Mouse (Mus musculus) embryonic facial prominence, embryonic 11.5 days (tissue): ENCODE measurements around the gene Tbc1d8. TPM values are rescaled to one million over a fixed set of nuclear protein-coding genes. Genes with fewer than 3 reads are reported as not detected.
A peak's percentile ranks its signal among the peaks of the same experiment; 100 is the strongest.

Experiments used
- ATAC-seq: fragments of 200-750 bp; cut with Nextera tagmentation; replicated peaks from 2 replicates; pipeline ENCODE4 v1.8.0; 2017; ENCODE audit warnings: low read depth; ENCODE audit not compliant: insufficient number of reproducible peaks, low FRiP score, low TSS enrichment
- DNase-seq: peaks from one replicate; pipeline ENCODE4 v3.0.0-alpha.2; 2015; ENCODE audit warnings: low spot score
- H3K27ac ChIP-seq: fragments of 300-500 bp; sonication (generic); replicated peaks from 2 replicates; pipeline ENCODE4 v1.5.1; 2014; ENCODE audit warnings: mild to moderate bottlenecking, low read depth, low read length, control low read depth
- H3K27me3 ChIP-seq: fragments of 300-500 bp; sonication (generic); 2 replicates; pipeline ENCODE4 v1.6.1; 2014; ENCODE audit warnings: mild to moderate bottlenecking, low read length, moderate library complexity, mixed read lengths; ENCODE audit not compliant: control insufficient read depth, insufficient read depth
- H3K36me3 ChIP-seq: fragments of 300-500 bp; sonication (generic); replicated peaks from 2 replicates; pipeline ENCODE4 v1.6.1; 2014; ENCODE audit warnings: low read depth, mild to moderate bottlenecking, low read length, moderate library complexity, mixed read lengths; ENCODE audit not compliant: control insufficient read depth, insufficient read depth
- H3K4me1 ChIP-seq: fragments of 300-500 bp; sonication (generic); 2 replicates; pipeline ENCODE4 v1.6.1; 2014; ENCODE audit warnings: low read length, mixed read lengths; ENCODE audit not compliant: control insufficient read depth, insufficient read depth
- H3K4me2 ChIP-seq: fragments of 300-500 bp; sonication (generic); 2 replicates; pipeline ENCODE4 v1.6.1; 2014; ENCODE audit warnings: low read depth, mild to moderate bottlenecking, control low read depth, low read length, moderate library complexity
- H3K4me3 ChIP-seq: fragments of 300-500 bp; sonication (generic); 2 replicates; pipeline ENCODE4 v1.5.1; 2014; ENCODE audit warnings: low read depth, low read length, control low read depth
- H3K9ac ChIP-seq: fragments of 300-500 bp; sonication (generic); replicated peaks from 2 replicates; pipeline ENCODE4 v1.6.1; 2014; ENCODE audit warnings: mild to moderate bottlenecking, control low read depth, low read length
- H3K9me3 ChIP-seq: fragments of 300-500 bp; sonication (generic); replicated peaks from 2 replicates; pipeline ENCODE4 v1.6.1; 2016; ENCODE audit warnings: mild to moderate bottlenecking, low read length, inconsistent platforms, mixed read lengths; ENCODE audit not compliant: control insufficient read depth
- WGBS: fragments of 180-500 bp; shearing (Covaris S2); extraction: QIAGEN DNeasy Blood & Tissue Kit; methylation state at CpG from one replicate; pipeline ENCODE4 v1.1.7; 2014; 5-methylcytosine and 5-hydroxymethylcytosine counted together
- polyA plus RNA-seq: library from polyadenylated mRNA; unstranded; fragments of >200 nt; fragmentation: Nextera tagmentation; extraction: Ambion mirVana; gene quantifications from 2 replicates; pipeline ENCODE4 v1.2.1, GENCODE M21; 2014

The Tbc1d8 gene
- polyA plus RNA-seq, 1 experiment from 2014 or later: 4.6 TPM

DNA sequence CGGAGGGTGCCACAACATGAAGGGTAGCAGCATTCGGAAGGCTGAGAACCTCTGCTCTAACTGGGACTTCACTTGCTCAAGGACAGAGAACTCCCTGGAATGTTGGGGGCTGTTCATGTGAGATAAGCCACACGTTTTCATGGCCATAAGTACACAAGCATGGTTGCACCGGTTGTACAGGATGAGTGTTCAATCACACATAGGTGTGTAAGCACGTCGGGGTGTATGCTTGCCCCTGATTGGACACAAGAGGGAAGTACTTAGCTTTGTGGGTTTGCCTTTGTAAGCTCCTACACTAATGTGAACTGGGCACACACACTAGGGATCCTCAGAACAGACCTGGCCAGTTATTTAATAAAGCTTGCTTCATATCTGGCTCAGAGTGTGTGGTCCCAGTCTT is 80.3 kb downstream of the Tbc1d8 start:
- WGBS: 93% methylated on average over 6 of the region's 6 CpGs

DNA sequence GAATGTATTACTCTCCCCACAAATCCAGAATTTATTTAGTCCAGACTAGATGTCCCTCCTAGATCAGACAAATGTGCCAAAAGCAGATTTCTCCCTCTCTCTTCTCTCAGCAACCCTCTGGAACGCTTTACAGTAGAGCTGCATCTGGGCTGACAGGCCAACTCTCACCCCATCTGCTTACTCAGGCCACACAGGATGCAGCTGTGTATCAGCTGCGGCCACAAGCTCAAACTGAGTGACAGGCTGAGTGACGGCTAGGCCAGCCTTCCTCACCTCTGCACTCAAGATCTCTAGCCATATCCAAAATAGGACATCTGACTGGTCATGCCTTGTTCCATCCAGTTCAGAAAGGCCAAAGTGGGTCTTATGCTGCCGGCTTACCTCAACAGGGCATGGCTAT is 82.2 kb downstream of the Tbc1d8 start:
- 63% methylated on average over 4 of the region's 4 CpGs for WGBS
- Histone ChIP-seq H3K4me3 (no peak overlapping the region), H3K36me3 (no peaks in the 10 kb centered on the region), H3K4me2 (no peak overlapping the region), H3K9ac (no peak overlapping the region), H3K4me1 (no peaks in the 10 kb centered on the region), H3K27me3 (no peaks in the 10 kb centered on the region), H3K27ac (no peak overlapping the region), H3K9me3 (no peaks in the 10 kb centered on the region)
- DNase-seq (no peak), ATAC-seq (no peak)

More for the DNA sequence above, 80.3 kb downstream of the Tbc1d8 start:
- H3K9ac ChIP-seq: no peak overlapping the region
- no peak overlapping the region for H3K27ac ChIP-seq
- ATAC-seq (no peak), DNase-seq (no peak)
- H3K4me2 ChIP-seq: no peak overlapping the region
- H3K27me3 ChIP-seq: no peaks in the 10 kb centered on the region
- H3K36me3 ChIP-seq: no peaks in the 10 kb centered on the region; the same call in 1 of the 2 replicates
- no peaks in the 10 kb centered on the region for H3K9me3 ChIP-seq
- no peak overlapping the region for H3K4me3 ChIP-seq
- no peaks in the 10 kb centered on the region for H3K4me1 ChIP-seq

DNA sequence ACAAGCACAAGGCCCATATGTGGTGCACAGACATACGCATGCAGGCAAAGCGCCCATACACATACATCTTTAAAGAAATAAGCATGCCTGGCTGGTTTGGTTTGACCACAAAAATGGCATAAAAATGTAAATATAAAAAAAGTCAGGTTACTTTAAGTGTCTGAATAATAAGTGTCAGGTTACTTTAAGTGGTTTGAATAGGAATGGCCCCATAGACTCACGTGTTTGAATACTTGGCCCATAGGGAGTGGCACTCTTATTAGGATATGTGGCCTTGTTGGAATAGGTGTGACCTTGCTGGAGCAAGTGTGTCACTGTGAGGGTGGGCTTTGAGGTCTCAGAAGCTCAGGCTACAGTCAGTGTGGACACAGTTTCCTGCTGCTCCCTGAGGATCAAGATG is 83.9 kb downstream of the Tbc1d8 start:
- Histone ChIP-seq H3K9me3 (no peaks in the 10 kb centered on the region), H3K36me3 (no peaks in the 10 kb centered on the region), H3K27ac (no peak overlapping the region), H3K4me3 (no peak overlapping the region), H3K4me1 (no peaks in the 10 kb centered on the region), H3K4me2 (no peak overlapping the region), H3K9ac (no peak overlapping the region), H3K27me3 (no peaks in the 10 kb centered on the region)
- ATAC-seq (no peak), DNase-seq (no peak)
- WGBS: 85% methylated on average over 3 of the region's 3 CpGs

DNA sequence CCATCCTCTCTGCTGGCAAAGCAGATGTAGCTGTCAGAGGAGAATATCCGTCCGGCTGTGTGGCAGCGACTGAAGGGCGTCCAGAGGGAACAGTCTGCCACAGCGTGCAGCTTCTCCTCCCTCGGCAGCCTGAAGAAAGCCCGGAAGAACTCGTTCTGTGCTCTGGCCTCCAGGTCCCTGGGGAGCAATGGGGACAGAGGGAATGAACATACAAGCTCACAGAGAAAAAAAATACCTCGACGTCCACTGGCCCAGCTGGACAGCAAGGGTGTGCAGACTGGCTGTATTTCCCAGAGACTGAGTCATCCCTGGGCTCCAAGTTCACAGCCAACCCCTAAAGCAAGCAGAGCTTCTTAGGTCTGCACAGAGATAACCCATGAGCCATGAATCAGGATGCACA is 84.5 kb downstream of the Tbc1d8 start:
- DNase-seq (no peak), ATAC-seq (no peak)

DNA sequence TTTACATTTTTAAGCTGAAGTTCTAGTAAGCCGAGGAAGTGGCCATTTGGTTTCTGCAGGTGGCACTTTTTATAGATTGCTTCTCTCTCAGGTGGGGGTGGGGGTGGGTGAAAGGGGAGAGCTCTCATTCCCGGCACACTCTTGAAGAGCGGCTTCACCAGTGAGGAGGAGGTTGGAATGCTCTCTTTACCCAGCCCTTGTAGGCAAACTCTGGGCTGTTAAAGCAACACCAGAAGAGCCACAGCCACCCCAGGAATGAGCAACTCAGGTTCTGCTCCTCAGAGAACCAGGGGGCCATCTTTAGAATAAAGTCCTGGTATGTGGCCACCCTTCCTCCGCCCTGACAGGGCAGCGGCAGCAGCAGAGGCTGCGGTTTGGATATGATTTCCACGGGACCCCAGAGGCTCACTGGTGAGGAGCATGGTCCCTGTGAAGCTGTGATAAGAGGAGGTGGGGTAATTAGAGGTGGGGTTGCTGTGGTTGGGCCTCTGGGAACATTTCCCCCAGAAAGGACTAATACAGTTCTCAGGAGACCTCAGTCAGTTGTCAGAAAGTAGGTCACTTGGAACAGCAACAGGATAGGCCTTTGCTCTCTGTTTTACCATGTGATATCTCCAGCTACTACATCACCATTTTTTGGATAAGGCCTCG is 85.2 kb downstream of the Tbc1d8 start:
- Histone ChIP-seq H3K4me1 (no peaks in the 10 kb centered on the region), H3K9me3 (no peaks in the 10 kb centered on the region), H3K27me3 (no peaks in the 10 kb centered on the region), H3K36me3 (no peaks in the 10 kb centered on the region), H3K9ac (no peak overlapping the region), H3K27ac (no peak overlapping the region), H3K4me2 (no peak overlapping the region), H3K4me3 (no peak overlapping the region)
- 84% methylated on average over 8 of the region's 8 CpGs for WGBS
- ATAC-seq (no peak), DNase-seq (no peak)

More for the DNA sequence above, 84.5 kb downstream of the Tbc1d8 start:
- Histone ChIP-seq H3K27ac (no peak overlapping the region), H3K4me2 (no peak overlapping the region), H3K9ac (no peak overlapping the region), H3K27me3 (no peaks in the 10 kb centered on the region), H3K9me3 (no peaks in the 10 kb centered on the region), H3K4me1 (no peaks in the 10 kb centered on the region), H3K4me3 (no peak overlapping the region), H3K36me3 (no peaks in the 10 kb centered on the region)
- 53% methylated on average over 10 of the region's 10 CpGs for WGBS

DNA sequence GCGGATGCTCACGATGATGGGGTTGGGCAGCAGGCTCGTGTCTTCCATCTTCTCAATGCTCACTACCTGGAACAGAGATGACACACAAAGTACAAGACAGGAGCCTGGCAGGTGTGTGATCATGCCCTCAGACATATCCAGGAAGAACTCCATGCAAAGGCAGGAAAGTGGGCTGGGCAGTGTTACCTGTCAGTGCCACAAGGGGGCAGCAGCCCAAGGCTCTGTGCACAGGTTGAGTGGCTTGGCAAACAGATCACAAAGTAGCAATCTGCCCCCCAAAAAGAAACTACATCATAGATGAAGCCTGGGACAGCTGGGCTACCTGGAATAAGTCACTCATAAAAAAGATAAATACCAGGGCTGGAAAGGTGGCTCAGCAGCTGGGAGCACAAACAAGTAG is 86.4 kb downstream of the Tbc1d8 start:
- no peak overlapping the region for H3K4me3 ChIP-seq
- ATAC-seq (no peak), DNase-seq (peak; percentile 82)
- no peaks in the 10 kb centered on the region for H3K27me3 ChIP-seq
- no peak overlapping the region for H3K9ac ChIP-seq
- H3K36me3 ChIP-seq: no peaks in the 10 kb centered on the region
- no peaks in the 10 kb centered on the region for H3K4me1 ChIP-seq
- no peak overlapping the region for H3K4me2 ChIP-seq
- H3K27ac ChIP-seq: no peak overlapping the region
- no peaks in the 10 kb centered on the region for H3K9me3 ChIP-seq
- 55% methylated on average over 3 of the region's 3 CpGs for WGBS

DNA sequence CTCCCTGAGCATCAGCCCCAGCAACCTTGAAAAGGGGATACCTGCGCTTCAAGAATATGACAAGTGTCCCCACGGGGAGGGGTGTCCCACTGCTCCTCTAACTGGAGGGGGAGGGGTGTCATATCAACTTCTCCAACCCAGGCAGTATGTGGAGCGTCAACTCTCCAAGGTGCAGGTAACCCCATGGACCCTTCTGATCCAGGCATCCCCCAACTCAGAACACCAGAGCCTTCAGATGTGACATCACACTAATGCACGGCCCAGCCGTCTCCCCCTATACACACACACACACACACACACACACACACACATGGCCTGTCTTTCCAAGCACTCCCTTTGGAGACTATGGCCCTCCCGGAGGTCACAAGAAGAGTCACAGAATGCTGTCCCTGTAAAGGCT is 86.9 kb downstream of the Tbc1d8 start:
- H3K4me3 ChIP-seq: no peak overlapping the region
- no peaks in the 10 kb centered on the region for H3K9me3 ChIP-seq
- no peak overlapping the region for H3K27ac ChIP-seq
- no peak overlapping the region for H3K9ac ChIP-seq
- DNase-seq (no peak), ATAC-seq (no peak)
- H3K4me2 ChIP-seq: no peak overlapping the region
- no peaks in the 10 kb centered on the region for H3K27me3 ChIP-seq
- WGBS: 94% methylated on average over 6 of the region's 6 CpGs
- H3K4me1 ChIP-seq: no peaks in the 10 kb centered on the region
- H3K36me3 ChIP-seq: no peaks in the 10 kb centered on the region

DNA sequence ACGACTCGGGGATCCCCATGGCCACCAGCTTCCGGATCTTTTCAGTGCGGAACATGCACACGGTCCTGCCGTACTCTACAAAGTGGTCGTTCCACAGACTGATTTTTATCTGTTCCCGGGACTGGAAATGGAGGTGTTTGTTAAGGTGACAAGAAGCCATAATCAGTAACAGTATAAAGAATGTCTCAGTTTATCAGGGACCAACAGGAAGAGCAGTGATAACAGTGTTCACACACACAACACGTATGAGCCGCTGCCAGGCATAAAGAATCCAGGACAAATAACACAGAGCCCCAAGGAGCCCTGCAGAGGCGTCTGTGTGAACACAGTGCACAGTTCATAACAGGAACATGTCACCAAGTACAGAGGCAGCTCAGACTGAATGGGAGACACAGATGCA is 89.2 kb downstream of the Tbc1d8 start:
- WGBS: 87% methylated on average over 11 of the region's 11 CpGs
- no peaks in the 10 kb centered on the region for H3K4me1 ChIP-seq

More for the DNA sequence above, 89.2 kb downstream of the Tbc1d8 start:
- H3K9ac ChIP-seq: no peak overlapping the region
- H3K27me3 ChIP-seq: no peaks in the 10 kb centered on the region
- no peaks in the 10 kb centered on the region for H3K36me3 ChIP-seq
- ATAC-seq (no peak), DNase-seq (no peak)
- H3K4me3 ChIP-seq: no peak overlapping the region
- no peak overlapping the region for H3K27ac ChIP-seq
- H3K4me2 ChIP-seq: no peak overlapping the region
- H3K9me3 ChIP-seq: no peaks in the 10 kb centered on the region
